Mouse (Mus musculus): ENCODE data around the gene Hltf. TPM values are rescaled to one million over a fixed set of nuclear protein-coding genes. Genes with fewer than 3 reads are reported as not detected.
A peak's percentile ranks its signal among the peaks of the same experiment; 100 is the strongest.
"Not testable (repeated sequence)": the region's sequence is repeated elsewhere in the genome, so short reads cannot be mapped to it uniquely, and the experiment has no call there.

Gene Hltf
- total RNA-seq, 4 experiments from 2014 or later, result 8.4 to 16.7 (median 11.6) TPM

GRCm38 (mm10) chr3:20104318-20104717 is 46.7 kb downstream of the Hltf start:
- DNase-seq (ENCODE audit: low spot score), result no peak

- DNase-seq (ENCODE audit: low spot score), result no peak
Observed at GRCm38 (mm10) chr3:20104776-20105175, 47.2 kb downstream of the Hltf start.

- no peak for DNase-seq (ENCODE audit: low spot score)
Observed at GRCm38 (mm10) chr3:20108881-20109280, 51.3 kb downstream of the Hltf start.

- no peak for DNase-seq (ENCODE audit: low spot score)
Observed at GRCm38 (mm10) chr3:20111913-20112312, 54.3 kb downstream of the Hltf start.

GRCm38 (mm10) chr3:20119044-20119591 is 61.5 kb downstream of the Hltf start:
- DNase-seq (ENCODE audit: low spot score), result no peak

GRCm38 (mm10) chr3:20119686-20120244 is 62.2 kb downstream of the Hltf start:
- no peak for DNase-seq (ENCODE audit: low spot score)

- DNase-seq (ENCODE audit: low spot score), result not testable (repeated sequence)
Observed at GRCm38 (mm10) chr3:20121582-20121981, 64.0 kb downstream of the Hltf start.

GRCm38 (mm10) chr3:20125604-20126003 is 68.0 kb downstream of the Hltf start:
- DNase-seq (ENCODE audit: low spot score), result no peak

GRCm38 (mm10) chr3:20127047-20127595 is 69.5 kb downstream of the Hltf start:
- DNase-seq (ENCODE audit: low spot score), result no peak

GRCm38 (mm10) chr3:20129491-20129890 is 71.9 kb downstream of the Hltf start:
- DNase-seq (ENCODE audit: low spot score), result no peak

GRCm38 (mm10) chr3:20130456-20131349 is 73.1 kb downstream of the Hltf start:
- DNase-seq (ENCODE audit: low spot score), result no peak

GRCm38 (mm10) chr3:20131350-20131720 is 73.7 kb downstream of the Hltf start:
- DNase-seq (ENCODE audit: low spot score), result no peak

- peak; percentile 35 for DNase-seq (ENCODE audit: low spot score)
Observed at GRCm38 (mm10) chr3:20132731-20133130, 75.1 kb downstream of the Hltf start.

GRCm38 (mm10) chr3:20133745-20134144 is 76.1 kb downstream of the Hltf start:
- no peak for DNase-seq (ENCODE audit: low spot score)

GRCm38 (mm10) chr3:20134545-20134944 is 76.9 kb downstream of the Hltf start:
- no peak for DNase-seq (ENCODE audit: low spot score)

GRCm38 (mm10) chr3:20136868-20137581 is 79.4 kb downstream of the Hltf start:
- DNase-seq (ENCODE audit: low spot score), result no peak

GRCm38 (mm10) chr3:20141240-20141639 is 83.6 kb downstream of the Hltf start:
- no peak for DNase-seq (ENCODE audit: low spot score)

GRCm38 (mm10) chr3:20141679-20142078 is 84.1 kb downstream of the Hltf start:
- no peak for DNase-seq (ENCODE audit: low spot score)

GRCm38 (mm10) chr3:20142101-20142500 is 84.5 kb downstream of the Hltf start:
- DNase-seq (ENCODE audit: low spot score), result no peak

- DNase-seq (ENCODE audit: low spot score), result no peak
Observed at GRCm38 (mm10) chr3:20142576-20142975, 85.0 kb downstream of the Hltf start.

GRCm38 (mm10) chr3:20143726-20144125 is 86.1 kb downstream of the Hltf start:
- DNase-seq (ENCODE audit: low spot score), result no peak

GRCm38 (mm10) chr3:20144401-20144800 is 86.8 kb downstream of the Hltf start:
- DNase-seq (ENCODE audit: low spot score), result no peak
